Mouse (Mus musculus) spleen, postnatal 36 days (tissue): ENCODE results near the gene Cyp27b1.

ENCODE experiments used
- DNase-seq, 2 experiments: peaks; one replicate each; pipeline ENCODE4 v3.0.0; 2022; ENCODE audit warnings: low spot score in 2 of 2, mixed read lengths in 1 of 2

The Cyp27b1 gene

GRCm38 (mm10) chr10:127085633-127086032, 37.6 kb downstream of the Cyp27b1 start:
- no peak for DNase-seq

- DNase-seq, result no peak
These were observed 42.7 kb downstream of the Cyp27b1 start for GRCm38 (mm10) chr10:127090560-127091411.

GRCm38 (mm10) chr10:127091507-127092396, 43.7 kb downstream of the Cyp27b1 start:
- DNase-seq, result no peak

DNA sequence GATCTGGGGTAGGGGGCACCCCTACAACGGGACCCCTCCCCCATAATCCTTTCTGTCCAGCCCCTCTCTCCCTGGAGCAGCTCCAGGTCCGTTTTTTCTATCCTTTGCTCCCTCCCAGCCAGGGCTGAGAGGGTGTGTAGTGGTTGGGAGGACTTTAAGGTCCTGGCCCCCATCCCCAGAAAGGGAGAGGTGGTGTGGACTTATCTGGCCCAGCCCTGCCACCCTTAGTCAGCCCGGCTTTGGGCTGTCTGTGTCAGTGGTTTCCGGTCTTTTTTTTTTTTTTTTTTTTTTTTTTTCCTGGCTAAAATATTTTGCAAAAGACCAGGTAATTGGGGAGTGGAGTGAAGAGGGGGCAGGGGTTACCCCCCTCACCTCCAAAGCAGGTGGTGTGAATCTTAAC, 44.7 kb downstream of the Cyp27b1 start:
- no peak for DNase-seq

GRCm38 (mm10) chr10:127094382-127094802, 46.3 kb downstream of the Cyp27b1 start:
- no peak for DNase-seq

- no peak for DNase-seq
These were observed 50.5 kb downstream of the Cyp27b1 start for GRCm38 (mm10) chr10:127098514-127098913.

DNA sequence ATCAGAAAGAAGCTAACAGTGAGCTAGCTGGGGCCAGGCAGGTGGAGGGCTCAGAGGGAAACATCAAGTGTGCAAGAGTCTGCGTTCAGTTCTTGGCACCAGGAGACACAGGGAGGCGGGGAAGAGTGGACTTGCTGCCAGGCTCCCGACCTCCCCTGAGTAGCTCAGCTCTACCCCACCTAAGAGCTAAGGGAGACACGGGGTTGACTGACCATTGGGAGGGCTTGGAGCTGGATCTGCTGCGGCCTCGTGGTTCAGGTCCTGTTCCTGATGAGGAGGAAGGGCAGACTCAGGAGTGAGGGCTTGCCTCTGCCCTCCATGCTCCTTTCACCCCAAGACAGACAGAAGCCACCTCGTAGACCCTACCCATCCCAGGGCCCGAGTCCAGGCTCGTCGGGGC, 51.1 kb downstream of the Cyp27b1 start:
- no peak for DNase-seq

- no peak for DNase-seq
These were observed 51.8 kb downstream of the Cyp27b1 start for GRCm38 (mm10) chr10:127099868-127100267.

- DNase-seq, result no peak
These were observed 52.4 kb downstream of the Cyp27b1 start for GRCm38 (mm10) chr10:127100414-127100813.

DNA sequence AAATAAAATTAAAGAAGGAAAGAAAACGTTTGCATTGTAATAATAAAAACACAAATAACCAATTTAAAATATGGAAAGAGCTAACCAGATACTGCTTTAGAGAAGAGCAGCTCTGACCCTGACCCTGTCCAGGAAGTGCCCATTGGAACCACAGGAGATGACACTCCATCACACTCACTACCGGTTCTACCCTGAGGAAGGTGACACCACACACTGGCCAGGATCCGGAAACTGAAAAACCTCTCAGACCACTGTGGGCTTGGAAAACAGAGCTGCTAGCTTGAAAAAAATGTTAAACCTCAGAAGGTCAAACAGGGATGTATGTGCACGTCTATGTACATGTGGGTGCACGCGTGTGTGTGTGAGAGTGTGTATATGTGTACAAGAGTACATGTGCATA, 53.1 kb downstream of the Cyp27b1 start:
- no peak for DNase-seq
